Mouse (Mus musculus): Measurements from ENCODE around the gene Pak4. TPM values are rescaled to one million over a fixed set of nuclear protein-coding genes. Genes with fewer than 3 reads are reported as not detected.

Gene Pak4
- polyA plus RNA-seq, 1 experiment from 2014 or later: 32.7 TPM

- Histone ChIP-seq H3K27ac (ENCODE audit: poor library complexity, severe bottlenecking) (peak overlapping the region; percentile 79), H3K36me3 (no peaks in the 10 kb centered on the region), H3K9me3 (replicated peaks) (no peaks in the 10 kb centered on the region), H3K9ac (peak overlapping the region; percentile 44; the same call in 1 of the 2 replicates), H3K4me2 (peak overlapping the region; percentile 32; the same call in 1 of the 2 replicates), H3K4me3 (no peak overlapping the region), H3K4me1 (replicated peaks) (peaks cover 80% of the 10 kb centered on the region), H3K27me3 (replicated peaks) (no peaks in the 10 kb centered on the region)
- 42% methylated on average over 6 of the region's 6 CpGs for WGBS
- peak; percentile 15; the same call in 1 of the 2 replicates for ATAC-seq (ENCODE audit: insufficient number of reproducible peaks, low FRiP score)
These were observed 11.1 kb downstream of the Pak4 start for GRCm38 (mm10) chr7:28586663-28587411.

DNA sequence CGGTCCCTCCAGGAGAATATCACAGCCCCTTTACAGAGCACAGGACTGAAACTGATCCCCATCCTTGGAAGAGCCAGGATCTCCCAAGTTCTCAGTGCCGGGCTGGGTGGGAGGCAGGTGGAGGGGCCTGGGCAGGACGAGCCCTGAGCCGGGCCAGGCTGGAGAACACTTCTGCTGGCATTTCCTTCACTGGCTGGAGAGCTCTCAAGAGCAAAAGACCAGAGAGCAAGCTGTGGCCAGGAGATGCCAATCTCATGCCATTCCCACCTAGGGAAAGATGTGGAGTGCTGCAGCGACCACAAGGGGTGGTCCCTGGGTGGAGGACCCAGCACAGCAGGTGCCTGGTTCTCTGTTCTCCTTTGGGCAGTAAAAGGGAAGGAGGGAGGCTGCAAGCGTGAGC is 13.0 kb downstream of the Pak4 start:
- Histone ChIP-seq H3K4me1 (replicated peaks) (peaks cover 84% of the 10 kb centered on the region), H3K9ac (peak overlapping the region; percentile 23), H3K27me3 (replicated peaks) (no peaks in the 10 kb centered on the region), H3K4me3 (no peak overlapping the region), H3K4me2 (no peak overlapping the region), H3K36me3 (no peaks in the 10 kb centered on the region), H3K27ac (ENCODE audit: poor library complexity, severe bottlenecking) (peak overlapping the region; percentile 37; the same call in 1 of the 2 replicates), H3K9me3 (replicated peaks) (no peaks in the 10 kb centered on the region)
- WGBS: 79% methylated on average over 6 of the region's 6 CpGs
- no peak for ATAC-seq (ENCODE audit: insufficient number of reproducible peaks, low FRiP score)

DNA sequence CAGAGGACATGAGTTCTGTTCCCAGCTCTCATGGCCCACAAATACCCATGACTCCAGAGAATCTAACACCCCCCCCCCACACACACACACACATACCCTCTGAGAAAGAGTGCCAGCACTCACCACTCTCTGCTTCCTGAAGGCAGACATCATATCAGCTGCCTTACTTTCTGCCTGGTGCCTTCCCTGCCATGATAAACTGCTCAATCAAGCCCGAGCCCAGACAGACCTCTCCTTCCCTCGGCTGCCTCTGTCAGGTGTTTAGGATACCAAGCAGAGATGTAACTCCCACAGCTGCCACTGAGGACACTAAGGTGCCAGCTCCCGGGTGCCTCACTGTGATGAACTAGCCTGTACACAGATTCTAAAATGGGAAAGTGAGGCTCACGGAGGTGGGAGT is 13.5 kb downstream of the Pak4 start:
- no peaks in the 10 kb centered on the region for H3K27me3 ChIP-seq (replicated peaks)
- H3K4me2 ChIP-seq: no peak overlapping the region
- no peaks in the 10 kb centered on the region for H3K36me3 ChIP-seq
- peak overlapping the region; percentile 37 for H3K27ac ChIP-seq (ENCODE audit: poor library complexity, severe bottlenecking)
- H3K4me1 ChIP-seq (replicated peaks): peaks cover 84% of the 10 kb centered on the region
- no peaks in the 10 kb centered on the region for H3K9me3 ChIP-seq (replicated peaks)
- WGBS: 19% methylated on average over 4 of the region's 4 CpGs
- H3K9ac ChIP-seq: peak overlapping the region; percentile 23; the same call in 1 of the 2 replicates
- no peak overlapping the region for H3K4me3 ChIP-seq
- no peak for ATAC-seq (ENCODE audit: insufficient number of reproducible peaks, low FRiP score)

- Histone ChIP-seq H3K4me1 (replicated peaks) (peaks cover 84% of the 10 kb centered on the region), H3K9ac (no peak overlapping the region), H3K4me3 (no peak overlapping the region), H3K27me3 (replicated peaks) (no peaks in the 10 kb centered on the region), H3K27ac (ENCODE audit: poor library complexity, severe bottlenecking) (peak overlapping the region; percentile 37), H3K4me2 (no peak overlapping the region), H3K36me3 (no peaks in the 10 kb centered on the region), H3K9me3 (replicated peaks) (no peaks in the 10 kb centered on the region)
- 73% methylated on average over 8 of the region's 8 CpGs for WGBS
- no peak for ATAC-seq (ENCODE audit: insufficient number of reproducible peaks, low FRiP score)
These were observed 14.2 kb downstream of the Pak4 start for GRCm38 (mm10) chr7:28583570-28584344.

- Histone ChIP-seq H3K4me1 (replicated peaks) (peaks cover 84% of the 10 kb centered on the region), H3K9me3 (replicated peaks) (no peaks in the 10 kb centered on the region), H3K4me2 (no peak overlapping the region), H3K9ac (no peak overlapping the region), H3K27me3 (replicated peaks) (no peaks in the 10 kb centered on the region), H3K4me3 (no peak overlapping the region), H3K27ac (ENCODE audit: poor library complexity, severe bottlenecking) (no peak overlapping the region), H3K36me3 (no peaks in the 10 kb centered on the region)
- ATAC-seq (ENCODE audit: insufficient number of reproducible peaks, low FRiP score): no peak
- 75% methylated on average over 11 of the region's 11 CpGs for WGBS
These were observed 15.1 kb downstream of the Pak4 start for GRCm38 (mm10) chr7:28582841-28583240.

- Histone ChIP-seq H3K9me3 (replicated peaks) (no peaks in the 10 kb centered on the region), H3K4me3 (no peak overlapping the region), H3K36me3 (no peaks in the 10 kb centered on the region), H3K27me3 (replicated peaks) (no peaks in the 10 kb centered on the region), H3K27ac (ENCODE audit: poor library complexity, severe bottlenecking) (no peak overlapping the region), H3K9ac (no peak overlapping the region), H3K4me2 (no peak overlapping the region), H3K4me1 (replicated peaks) (peaks cover 84% of the 10 kb centered on the region)
- no peak for ATAC-seq (ENCODE audit: insufficient number of reproducible peaks, low FRiP score)
- 70% methylated on average over 4 of the region's 4 CpGs for WGBS
These were observed 16.3 kb downstream of the Pak4 start for GRCm38 (mm10) chr7:28581721-28582120.

- H3K27me3 ChIP-seq (replicated peaks): no peaks in the 10 kb centered on the region
- no peaks in the 10 kb centered on the region for H3K36me3 ChIP-seq
- ATAC-seq (ENCODE audit: insufficient number of reproducible peaks, low FRiP score): no peak
- H3K9me3 ChIP-seq (replicated peaks): no peaks in the 10 kb centered on the region
- H3K4me3 ChIP-seq: no peak overlapping the region
- H3K9ac ChIP-seq: 0 out of 2 replicates have a peak overlapping the region, but pooled peaks have one; percentile 4
- H3K4me1 ChIP-seq (replicated peaks): peaks cover 84% of the 10 kb centered on the region
- H3K27ac ChIP-seq (ENCODE audit: poor library complexity, severe bottlenecking): no peak overlapping the region
- 80% methylated on average over 5 of the region's 5 CpGs for WGBS
- no peak overlapping the region for H3K4me2 ChIP-seq
These were observed 18.2 kb downstream of the Pak4 start for GRCm38 (mm10) chr7:28579826-28580225.

DNA sequence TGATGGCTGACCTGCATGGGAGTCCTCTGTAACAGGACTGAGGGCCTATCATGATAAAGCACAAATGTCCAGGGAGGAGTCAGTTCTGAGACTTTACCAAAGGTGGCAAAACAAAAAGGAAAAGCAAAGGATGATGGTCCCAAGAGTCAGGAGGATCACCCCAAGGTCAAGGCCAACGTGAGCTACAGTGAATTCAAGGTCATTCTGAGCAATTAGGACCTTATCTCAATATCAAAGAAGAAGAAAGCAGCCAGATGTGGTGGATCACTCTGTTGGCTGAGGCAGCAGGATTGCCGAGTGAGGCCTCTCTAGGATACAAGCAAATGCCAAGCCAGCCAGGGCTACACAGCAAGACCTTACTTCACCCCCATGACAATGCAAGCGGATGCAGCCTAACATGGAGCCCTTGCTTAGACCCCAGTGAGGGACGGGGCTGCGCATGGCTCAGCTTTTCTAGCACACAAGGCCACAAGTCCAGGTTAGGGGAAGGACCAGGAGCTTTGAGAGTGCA is 19.4 kb downstream of the Pak4 start:
- H3K4me2 ChIP-seq: no peak overlapping the region
- no peaks in the 10 kb centered on the region for H3K27me3 ChIP-seq (replicated peaks)
- H3K9ac ChIP-seq: no peak overlapping the region
- WGBS: 70% methylated on average over 5 of the region's 5 CpGs
- H3K36me3 ChIP-seq: no peaks in the 10 kb centered on the region
- H3K27ac ChIP-seq (ENCODE audit: poor library complexity, severe bottlenecking): peak overlapping the region; percentile 78; the same call in 1 of the 2 replicates
- no peak for ATAC-seq (ENCODE audit: insufficient number of reproducible peaks, low FRiP score)
- peaks cover 82% of the 10 kb centered on the region for H3K4me1 ChIP-seq (replicated peaks)
- no peak overlapping the region for H3K4me3 ChIP-seq
- H3K9me3 ChIP-seq (replicated peaks): no peaks in the 10 kb centered on the region

DNA sequence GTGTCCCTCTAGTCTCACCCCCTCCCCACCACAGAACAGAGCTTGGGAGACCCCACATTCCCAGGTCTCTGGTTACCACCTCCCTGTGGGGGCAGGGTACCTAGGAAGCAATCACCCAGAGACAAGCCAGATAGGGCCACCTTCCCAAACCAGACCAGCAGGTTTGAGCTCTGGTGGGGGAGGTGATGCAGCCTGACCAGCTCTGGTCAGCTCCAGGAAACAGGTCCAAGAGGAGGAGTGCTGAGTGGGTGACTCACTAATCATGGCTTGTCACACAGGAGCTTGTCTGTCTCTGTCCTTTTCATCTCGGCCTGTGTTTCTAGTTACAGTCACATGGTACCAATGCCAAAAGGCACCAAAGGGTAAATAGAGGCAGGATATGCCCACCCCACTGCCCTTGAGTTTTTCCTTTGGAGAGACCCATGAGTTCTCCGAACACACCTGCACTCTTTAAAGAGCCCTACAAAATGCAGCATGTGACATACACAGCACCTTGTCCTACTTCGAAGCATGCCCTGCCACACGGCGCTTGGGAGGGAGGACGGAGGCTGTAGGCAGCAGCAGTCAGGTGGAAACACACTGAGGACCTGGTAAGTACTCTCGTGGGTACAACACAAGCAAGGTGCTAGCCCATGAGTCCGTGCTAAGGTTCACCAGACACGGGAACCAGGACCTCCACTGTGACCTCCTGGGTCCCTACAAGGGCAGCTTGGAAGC is 20.0 kb downstream of the Pak4 start:
- WGBS: 70% methylated on average over 9 of the region's 9 CpGs
- no peaks in the 10 kb centered on the region for H3K9me3 ChIP-seq (replicated peaks)
- peaks cover 84% of the 10 kb centered on the region for H3K4me1 ChIP-seq (replicated peaks)
- no peak for ATAC-seq (ENCODE audit: insufficient number of reproducible peaks, low FRiP score)
- peak overlapping the region; percentile 78 for H3K27ac ChIP-seq (ENCODE audit: poor library complexity, severe bottlenecking)
- peak overlapping the region; percentile 8; the same call in 1 of the 2 replicates for H3K4me2 ChIP-seq
- no peak overlapping the region for H3K4me3 ChIP-seq
- 0 out of 2 replicates have a peak overlapping the region, but pooled peaks have one; percentile 50 for H3K9ac ChIP-seq
- no peaks in the 10 kb centered on the region for H3K27me3 ChIP-seq (replicated peaks)
- no peaks in the 10 kb centered on the region for H3K36me3 ChIP-seq

- Histone ChIP-seq H3K4me1 (replicated peaks) (peaks cover 92% of the 10 kb centered on the region), H3K27me3 (replicated peaks) (no peaks in the 10 kb centered on the region), H3K27ac (ENCODE audit: poor library complexity, severe bottlenecking) (no peak overlapping the region), H3K9me3 (replicated peaks) (no peaks in the 10 kb centered on the region), H3K4me2 (no peak overlapping the region), H3K4me3 (no peak overlapping the region), H3K9ac (peak overlapping the region; percentile 50; the same call in 1 of the 2 replicates), H3K36me3 (no peaks in the 10 kb centered on the region)
- 69% methylated on average over 5 of the region's 5 CpGs for WGBS
- ATAC-seq (ENCODE audit: insufficient number of reproducible peaks, low FRiP score): 0 out of 2 replicates have a peak, but pooled peaks have one; percentile 26
These were observed 21.6 kb downstream of the Pak4 start for GRCm38 (mm10) chr7:28576271-28576914.
